Mouse (Mus musculus) layer of hippocampus, postnatal 36 days (tissue): ENCODE measurements around the gene Napb. TPM values are rescaled to one million over a fixed set of nuclear protein-coding genes. Genes with fewer than 3 reads are reported as not detected.
"Not testable (repeated sequence)": the region's sequence is repeated elsewhere in the genome, so short reads cannot be mapped to it uniquely, and the experiment has no call there.

Experiments used
- DNase-seq, 2 experiments: peaks; one replicate each; pipeline ENCODE4 v3.0.0; 2022
- total RNA-seq, 2 experiments: library from RNA; stranded (reverse); gene quantifications; 2 replicates each; pipeline ENCODE4 v1.2.3; 2021

The Napb gene
- total RNA-seq, result 100 to 1,000 TPM; 295 to 320 TPM

GRCm38 (mm10) chr2:148732327-148733000 is at the start of gene Napb:
Gene Napb, minus strand, starts transcription at chr2:148732467.
- DNase-seq, result peak; percentile 97

- no peak for DNase-seq
Measured at GRCm38 (mm10) chr2:148781709-148782108, 49.4 kb upstream of the Napb start, which contains the start of gene 8030411F24Rik. Gene 8030411F24Rik, plus strand, starts transcription at chr2:148782009.

- DNase-seq, result not testable (repeated sequence)
Measured at GRCm38 (mm10) chr2:148771397-148771796, 39.1 kb upstream of the Napb start, which contains the start of gene Cst11. Gene Cst11, minus strand, starts transcription at chr2:148771497.

- DNase-seq, result no peak
Measured at GRCm38 (mm10) chr2:148763648-148764388, 31.6 kb upstream of the Napb start.

GRCm38 (mm10) chr2:148754310-148754846 is 22.1 kb upstream of the Napb start:
- DNase-seq, result no peak

- DNase-seq, result peak; percentile 51 to 59
Measured at GRCm38 (mm10) chr2:148751893-148752813, 19.9 kb upstream of the Napb start.

- no peak for DNase-seq
Measured at GRCm38 (mm10) chr2:148750058-148750457, 17.8 kb upstream of the Napb start, which contains the start of gene Cstl1. Gene Cstl1, plus strand, starts transcription at chr2:148750358.

- DNase-seq, result no peak
Measured at GRCm38 (mm10) chr2:148743846-148744407, 11.7 kb upstream of the Napb start.

GRCm38 (mm10) chr2:148743001-148743400 is 10.7 kb upstream of the Napb start:
- no peak for DNase-seq

- peak in 1 of 2 experiments; percentile 28 for DNase-seq
Measured at GRCm38 (mm10) chr2:148731614-148732326, 497 bp downstream of the Napb start.

GRCm38 (mm10) chr2:148719271-148719995 is 12.8 kb downstream of the Napb start:
- no peak for DNase-seq

- DNase-seq, result no peak
Measured at GRCm38 (mm10) chr2:148717072-148717471, 15.2 kb downstream of the Napb start.

GRCm38 (mm10) chr2:148712326-148712725 is 19.9 kb downstream of the Napb start:
- DNase-seq, result no peak

GRCm38 (mm10) chr2:148707202-148707530 is 25.1 kb downstream of the Napb start:
- no peak for DNase-seq

GRCm38 (mm10) chr2:148706409-148707201 is 25.7 kb downstream of the Napb start:
- no peak for DNase-seq

- DNase-seq, result no peak
Measured at GRCm38 (mm10) chr2:148698571-148698970, 33.7 kb downstream of the Napb start.

- DNase-seq, result no peak
Measured at GRCm38 (mm10) chr2:148690781-148691180, 41.5 kb downstream of the Napb start.

- no peak for DNase-seq
Measured at GRCm38 (mm10) chr2:148690291-148690690, 42.0 kb downstream of the Napb start.

GRCm38 (mm10) chr2:148689444-148690140 is 42.7 kb downstream of the Napb start:
- no peak for DNase-seq
